Mouse (Mus musculus) limb, embryonic 14.5 days (tissue): ENCODE results near the gene Olfr798. TPM values are rescaled to one million over a fixed set of nuclear protein-coding genes. Genes with fewer than 3 reads are reported as not detected.

Source experiments
- ATAC-seq: fragments of 200-750 bp; cut with Nextera tagmentation; 2 replicates; pipeline ENCODE4 v1.8.0; 2017; ENCODE audit warnings: low read depth, moderate number of reproducible peaks, moderate TSS enrichment; ENCODE audit not compliant: low FRiP score
- DNase-seq: peaks from one replicate; pipeline ENCODE4 v3.0.0-alpha.2; 2015; ENCODE audit warnings: low spot score
- H3K27ac ChIP-seq: fragments of 300-500 bp; sonication (generic); replicated peaks from 2 replicates; pipeline ENCODE4 v1.5.1; 2014; ENCODE audit warnings: low read depth, mild to moderate bottlenecking, low read length, moderate library complexity, mixed read lengths
- H3K27me3 ChIP-seq: fragments of 300-500 bp; sonication (generic); 2 replicates; pipeline ENCODE4 v1.6.1; 2014; ENCODE audit warnings: low read length, mixed read lengths; ENCODE audit not compliant: control insufficient read depth, insufficient read depth
- H3K36me3 ChIP-seq: fragments of 300-500 bp; sonication (generic); 2 replicates; pipeline ENCODE4 v1.6.1; 2014; ENCODE audit warnings: mild to moderate bottlenecking, low read length, moderate library complexity, mixed read lengths; ENCODE audit not compliant: control insufficient read depth, insufficient read depth
- H3K4me1 ChIP-seq: fragments of 300-500 bp; sonication (generic); 2 replicates; pipeline ENCODE4 v1.6.1; 2014; ENCODE audit warnings: antibody characterized with exemption, low read length, mixed read lengths; ENCODE audit not compliant: control insufficient read depth, insufficient read depth
- H3K4me2 ChIP-seq: fragments of 300-500 bp; sonication (generic); replicated peaks from 2 replicates; pipeline ENCODE4 v1.6.1; 2014; ENCODE audit warnings: low read depth, mild to moderate bottlenecking, low read length, moderate library complexity; ENCODE audit not compliant: severe bottlenecking
- H3K4me3 ChIP-seq: fragments of 300-500 bp; sonication (generic); replicated peaks from 2 replicates; pipeline ENCODE4 v1.5.1; 2014; ENCODE audit warnings: low read length
- H3K9ac ChIP-seq: fragments of 300-500 bp; sonication (generic); 2 replicates; pipeline ENCODE4 v1.6.1; 2014; ENCODE audit warnings: mild to moderate bottlenecking, low read depth, low read length, moderate library complexity; ENCODE audit not compliant: severe bottlenecking
- H3K9me3 ChIP-seq: fragments of 300-500 bp; sonication (generic); 2 replicates; pipeline ENCODE4 v1.6.1; 2016; ENCODE audit warnings: low read length; ENCODE audit not compliant: control insufficient read depth
- POLR2A ChIP-seq: fragments of 200-500 bp; IDR thresholded peaks from 2 replicates; pipeline ENCODE4 v1.8.0; 2012; ENCODE audit warnings: inconsistent platforms, mild to moderate bottlenecking, moderate library complexity, borderline replicate concordance; ENCODE audit not compliant: insufficient read depth, insufficient read length; ENCODE audit errors: extremely low read depth
- WGBS: fragments of 180-500 bp; shearing (Covaris S2); extraction: QIAGEN DNeasy Blood & Tissue Kit; methylation state at CpG from one replicate; pipeline ENCODE4 v1.1.7; 2014; 5-methylcytosine and 5-hydroxymethylcytosine counted together
- polyA plus RNA-seq, 2 experiments: library from polyadenylated mRNA; depleted of rRNA in 1 of 2; stranded (reverse) in 1 of 2; unstranded in 1 of 2; fragments of >200 nt; fragmentation: Nextera tagmentation in 1 of 2; extraction: Ambion mirVana in 1 of 2; gene quantifications; 2 replicates each; pipeline versions ENCODE4 v1.2.1 to v1.2.3; 2012 to 2014

The Olfr798 gene
- polyA plus RNA-seq (2012; rRNA removed), result not detected in 2 replicates
- polyA plus RNA-seq (2014; fragmentation: Nextera tagmentation; extraction: Ambion mirVana), result not detected in 2 replicates

DNA sequence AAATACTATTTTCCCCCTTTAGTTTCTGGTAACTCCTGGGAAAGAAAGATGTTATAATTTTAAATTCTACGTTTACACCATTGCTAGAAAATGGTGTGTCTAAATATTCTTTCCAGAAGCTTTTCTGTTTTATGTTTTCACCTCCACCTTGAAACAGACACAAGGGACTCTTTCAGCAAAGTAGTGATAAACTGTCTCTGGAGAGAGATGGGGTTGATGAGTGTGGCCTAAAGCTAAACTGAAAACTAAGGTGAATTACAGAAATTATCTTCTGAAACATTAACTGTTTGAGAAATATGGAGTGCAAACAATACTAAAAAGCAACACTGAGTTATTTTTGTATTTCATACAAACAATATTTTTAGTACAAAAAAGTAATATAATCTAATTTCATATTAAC lies at the start of gene Olfr798:
Gene Olfr798 (minus strand): TSS at position 101 of the 400 bp plus-strand sequence.
- no peak for TF ChIP-seq POLR2A
- DNase-seq, result no peak
- Histone ChIP-seq H3K27me3 (no peaks in the 10 kb centered on the region), H3K4me1 (no peaks in the 10 kb centered on the region), H3K4me3 (no peak within 1 kb of the TSS), H3K9me3 (no peaks in the 10 kb centered on the region), H3K36me3 (no peaks in the 10 kb centered on the region), H3K4me2 (no peak within 1 kb of the TSS), H3K27ac (no peak within 1 kb of the TSS), H3K9ac (no peak within 1 kb of the TSS)
- ATAC-seq, result no peak
- 73% methylated on average over 1 of the region's 1 CpGs for WGBS

DNA sequence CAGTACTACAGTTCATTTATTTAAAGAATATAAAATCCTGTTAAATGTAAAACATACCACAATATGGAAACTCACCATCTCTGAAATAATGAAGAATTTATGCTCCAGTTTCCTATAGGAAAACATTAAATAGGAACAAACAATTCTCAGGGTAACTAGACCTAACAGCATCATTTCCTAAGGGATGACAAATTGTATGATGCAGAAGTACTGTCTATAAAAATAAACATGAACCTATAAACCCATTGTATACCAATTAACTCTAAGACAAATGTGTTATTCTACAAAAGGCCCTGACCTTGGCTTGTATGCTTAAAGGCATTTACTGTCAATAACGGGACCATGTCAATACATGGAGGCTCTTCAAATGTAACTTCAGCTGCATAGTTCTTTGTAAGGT lies 46.0 kb upstream of the Olfr798 start, which contains the start of gene Olfr801:
Gene Olfr801 (minus strand): TSS at position 101 of the 400 bp plus-strand sequence.
- Histone ChIP-seq H3K27ac (no peak within 1 kb of the TSS), H3K4me2 (no peak within 1 kb of the TSS), H3K4me3 (no peak within 1 kb of the TSS), H3K4me1 (no peaks in the 10 kb centered on the region), H3K9ac (no peak within 1 kb of the TSS), H3K36me3 (no peaks in the 10 kb centered on the region), H3K9me3 (no peaks in the 10 kb centered on the region), H3K27me3 (no peaks in the 10 kb centered on the region)
- TF ChIP-seq POLR2A, result no peak
- DNase-seq (no peak), ATAC-seq (no peak)
- 68% methylated on average over 1 of the region's 1 CpGs for WGBS

GRCm38 (mm10) chr10:129657394-129657793 lies 29.7 kb upstream of the Olfr798 start, which contains the start of gene Olfr800:
Gene Olfr800, plus strand, starts transcription at chr10:129657694.
- Histone ChIP-seq H3K4me3 (no peak within 1 kb of the TSS), H3K9ac (no peak within 1 kb of the TSS), H3K27ac (no peak within 1 kb of the TSS), H3K4me2 (no peak within 1 kb of the TSS), H3K27me3 (no peaks in the 10 kb centered on the region), H3K36me3 (no peaks in the 10 kb centered on the region), H3K4me1 (no peaks in the 10 kb centered on the region), H3K9me3 (no peaks in the 10 kb centered on the region)
- ATAC-seq (no peak), DNase-seq (no peak)
- no peak for TF ChIP-seq POLR2A

DNA sequence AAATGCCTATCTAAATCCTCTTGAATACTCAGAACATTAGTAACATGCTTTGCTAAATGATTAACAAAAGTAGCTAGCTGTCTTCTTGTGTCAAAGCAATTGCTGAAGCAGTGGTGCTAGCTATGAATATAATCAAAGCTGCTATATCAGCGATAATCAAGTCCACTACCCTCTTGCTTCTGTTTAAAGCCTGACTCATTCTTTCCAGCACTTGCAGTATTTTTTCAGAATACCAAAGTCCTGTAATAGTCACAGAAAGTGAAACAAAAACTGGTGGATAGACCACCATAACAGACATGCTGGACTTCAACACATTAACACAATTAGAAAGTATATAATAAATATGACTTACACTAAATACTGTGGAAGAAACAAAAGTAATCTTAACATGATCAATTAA lies 24.0 kb upstream of the Olfr798 start:
- 80% methylated on average over 1 of the region's 1 CpGs for WGBS

DNA sequence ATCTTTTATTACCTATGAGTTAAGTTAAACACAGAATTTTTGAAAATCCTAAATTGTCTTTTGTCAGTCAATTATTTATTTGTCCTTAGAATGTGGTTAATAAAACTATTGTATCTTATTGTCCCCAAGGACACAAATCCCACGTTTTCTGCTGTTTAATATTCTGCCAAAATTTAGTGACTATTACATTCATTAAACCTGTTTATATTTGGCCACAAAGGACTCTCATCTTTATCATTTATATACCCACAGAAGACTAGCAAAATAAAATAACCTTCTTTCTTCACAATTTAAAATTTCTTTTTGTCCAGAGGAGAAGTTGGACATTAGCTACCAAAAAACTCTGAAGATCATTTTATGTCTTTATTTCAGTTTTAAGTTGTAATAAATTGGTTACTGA lies 9.4 kb upstream of the Olfr798 start, which contains the start of gene Olfr799:
Gene Olfr799 (plus strand): TSS at position 301 of the 400 bp plus-strand sequence.
- WGBS, result 33% methylated on average over 1 of the region's 1 CpGs
- H3K4me2 ChIP-seq, result no peak within 1 kb of the TSS

More for the DNA sequence above, 24.0 kb upstream of the Olfr798 start:
- Histone ChIP-seq H3K4me2 (no peak overlapping the region), H3K27ac (no peak overlapping the region), H3K9ac (no peak overlapping the region), H3K36me3 (no peaks in the 10 kb centered on the region), H3K27me3 (no peaks in the 10 kb centered on the region), H3K4me1 (no peaks in the 10 kb centered on the region), H3K4me3 (no peak overlapping the region), H3K9me3 (no peaks in the 10 kb centered on the region)
- no peak for DNase-seq
- TF ChIP-seq POLR2A, result no peak
- no peak for ATAC-seq

More for the DNA sequence above, 9.4 kb upstream of the Olfr798 start, which contains the start of gene Olfr799:
- Histone ChIP-seq H3K27me3 (no peaks in the 10 kb centered on the region), H3K4me3 (no peak within 1 kb of the TSS), H3K4me1 (no peaks in the 10 kb centered on the region), H3K9me3 (no peaks in the 10 kb centered on the region), H3K27ac (no peak within 1 kb of the TSS), H3K36me3 (no peaks in the 10 kb centered on the region), H3K9ac (no peak within 1 kb of the TSS)
- TF ChIP-seq POLR2A, result no peak
- no peak for ATAC-seq
- no peak for DNase-seq
